ENCODE assay signal across 18 mouse cellular contexts in genomic region chr19:58818571-58819415, GRCm38 (mm10). TPM values are rescaled to one million over a fixed set of nuclear protein-coding genes. Genes with fewer than 3 reads are reported as not detected.
A peak's percentile ranks its signal among the peaks of the same experiment; 100 is the strongest.
DNase-seq lines count a peak whose midpoint lies in the region; ATAC-seq and TF ChIP-seq lines count a peak whose summit lies in the region.
"Had no signal": no experiment of that assay in that cellular context is flagged by ENCODE, and none has a peak within 500 bp of the region (broad histone marks: within the 10 kb centered on the region; RNA-seq: fewer than 3 reads in every experiment).

No protein-coding gene starts in this region.

- H3K9ac ChIP-seq in heart, adult 2 months (ENCODE audit: low read depth, low read length) = no peak overlapping the region; the same call in 1 of the 2 replicates
- H3K9ac ChIP-seq: forebrain, embryonic 13.5 days; liver, embryonic 13.5 days had no signal

- no peak for TF ChIP-seq EP300 in heart, adult 2 months (IDR thresholded peaks at IDR 0.05; ENCODE audit: insufficient read depth, low read depth, low read length)

- TF ChIP-seq CTCF in heart, adult 2 months (IDR thresholded peaks at IDR 0.05) = no peak

- no peak for ATAC-seq in cerebellum, adult (ENCODE audit: insufficient number of reproducible peaks, low FRiP score, low TSS enrichment)
- no peak for ATAC-seq in megakaryocyte-erythroid progenitor cell, adult 5-6 weeks (replicated peaks; ENCODE audit: low FRiP score, low TSS enrichment, poor library complexity, severe bottlenecking)
- ATAC-seq: activated CD4-positive, CD25-positive, alpha-beta regulatory T cell, adult 4 months; forebrain, embryonic 13.5 days; intestine, embryonic 16.5 days had no signal

- peak; percentile 39 to 48 for DNase-seq in heart, adult 2 months
- no peak for DNase-seq in heart, postnatal 36 days
- peak; percentile 19 to 27 for DNase-seq in B cell, adult 2 months
- peak; percentile 40 for DNase-seq in ZHBTc4 (ENCODE audit: low read depth, low spot score)
- DNase-seq in heart, postnatal 4 days = peak; percentile 42
- DNase-seq in right cerebral cortex, postnatal 36 days (ENCODE audit: low spot score in 2 of 2) = no peak
- DNase-seq: cerebellum, adult 11-12 months; liver, embryonic 13.5 days had no signal

- intact Hi-C loops in heart, adult 2 months (cut with DNase I) = no loop called here
- intact Hi-C loops in heart, postnatal 36 days (cut with DNase I) = loop anchor here (5.0 kb wide), 1 partner anchor 44 kb away; no protein-coding TSS in a partner anchor

- no peak overlapping the region for H3K4me3 ChIP-seq in heart, adult 2 months
- H3K4me3 ChIP-seq: forebrain, embryonic 13.5 days; liver, embryonic 13.5 days had no signal

- peak overlapping the region; percentile 75 for H3K27ac ChIP-seq in heart, adult 2 months
- H3K27ac ChIP-seq: forebrain, embryonic 13.5 days; liver, embryonic 13.5 days had no signal

- no peaks in the 10 kb centered on the region for H3K79me2 ChIP-seq in heart, adult 2 months (replicated peaks; ENCODE audit: control insufficient read depth, insufficient read depth, low read length)

- no peaks in the 10 kb centered on the region for H3K36me3 ChIP-seq in heart, adult 2 months (ENCODE audit: control insufficient read depth, insufficient read depth, low read length)
- H3K36me3 ChIP-seq: liver, embryonic 13.5 days had no signal

- WGBS in heart, adult 2 months = 20% methylated on average over 14 of the region's 14 CpGs

- H3K27me3 ChIP-seq in heart, adult 2 months (ENCODE audit: control insufficient read depth, insufficient read depth, low read length) = no peaks in the 10 kb centered on the region
- H3K27me3 ChIP-seq: forebrain, embryonic 13.5 days; liver, embryonic 13.5 days had no signal

- 0 out of 2 replicates have a peak, but pooled peaks have one; percentile 21 for TF ChIP-seq POLR2A in heart, adult 2 months (IDR thresholded peaks at IDR 0.05; ENCODE audit: insufficient read depth, low read depth, low read length)

- peaks cover 18% of the 10 kb centered on the region for H3K4me1 ChIP-seq in heart, adult 2 months (ENCODE audit: control insufficient read depth, insufficient read depth, low read length)
- H3K4me1 ChIP-seq: forebrain, embryonic 13.5 days; liver, embryonic 13.5 days had no signal

RNA-seq across cellular contexts. Expression of gene 1700019N19Rik, which starts 24.5 kb away (rescaled TPM):
- not detected for total RNA-seq in heart, adult 2 months (2021)
- 0.29 TPM in 2 replicates for polyA plus RNA-seq in heart, adult 2 months (2012; rRNA removed)
- total RNA-seq in heart, postnatal 36 days (2021) = not detected
- under 1 TPM in 1 of 2 experiments, not detected in 1; 0.29 TPM for total RNA-seq in heart, postnatal 4 days (2021)
- total RNA-seq in megakaryocyte-erythroid progenitor cell, adult 5-6 weeks (2014; fragmentation: Nextera tagmentation) = not detected in 2 replicates
- total RNA-seq in megakaryocyte-erythroid progenitor cell, adult 5-6 weeks (2017) = not detected in 2 replicates
- total RNA-seq: gastrocnemius, postnatal 4 days; megakaryocyte progenitor cell, adult 5-6 weeks had no signal
- polyA plus RNA-seq: activated CD4-positive, CD25-positive, alpha-beta regulatory T cell, adult 4 months; embryonic facial prominence, embryonic 11.5 days; forebrain, embryonic 13.5 days; intestine, embryonic 16.5 days; neural tube, embryonic 11.5 days had no signal

RNA-seq across cellular contexts. Expression of gene Pnliprp2, which starts 59.3 kb away (rescaled TPM):
- not detected for total RNA-seq in heart, adult 2 months (2021)
- polyA plus RNA-seq in heart, adult 2 months (2012; rRNA removed) = not detected in 2 replicates
- total RNA-seq in heart, postnatal 36 days (2021) = not detected
- total RNA-seq in heart, postnatal 4 days (2021) = under 1 TPM in 1 of 2 experiments, not detected in 1; 0.16 TPM
- not detected in 2 replicates for total RNA-seq in megakaryocyte-erythroid progenitor cell, adult 5-6 weeks (2014; fragmentation: Nextera tagmentation)
- not detected in 2 replicates for total RNA-seq in megakaryocyte-erythroid progenitor cell, adult 5-6 weeks (2017)
- total RNA-seq: gastrocnemius, postnatal 4 days; left cerebral cortex, adult 8-10 months; megakaryocyte progenitor cell, adult 5-6 weeks had no signal
- polyA plus RNA-seq: activated CD4-positive, CD25-positive, alpha-beta regulatory T cell, adult 4 months; embryonic facial prominence, embryonic 11.5 days; neural tube, embryonic 11.5 days had no signal

Comparison
In these comparisons a context has a peak if more than half of its experiments do, and no peak if none do; other contexts are left out.
1. DNase-seq: peak in heart, adult 2 months (2 of 2), B cell, adult 2 months (2 of 2), ZHBTc4 (single experiment) and heart, postnatal 4 days (single experiment); none in heart, postnatal 36 days (0 of 2) and right cerebral cortex, postnatal 36 days (0 of 2).